Comparison of ENCODE assay signal across 12 mouse cellular contexts in the genomic region with DNA sequence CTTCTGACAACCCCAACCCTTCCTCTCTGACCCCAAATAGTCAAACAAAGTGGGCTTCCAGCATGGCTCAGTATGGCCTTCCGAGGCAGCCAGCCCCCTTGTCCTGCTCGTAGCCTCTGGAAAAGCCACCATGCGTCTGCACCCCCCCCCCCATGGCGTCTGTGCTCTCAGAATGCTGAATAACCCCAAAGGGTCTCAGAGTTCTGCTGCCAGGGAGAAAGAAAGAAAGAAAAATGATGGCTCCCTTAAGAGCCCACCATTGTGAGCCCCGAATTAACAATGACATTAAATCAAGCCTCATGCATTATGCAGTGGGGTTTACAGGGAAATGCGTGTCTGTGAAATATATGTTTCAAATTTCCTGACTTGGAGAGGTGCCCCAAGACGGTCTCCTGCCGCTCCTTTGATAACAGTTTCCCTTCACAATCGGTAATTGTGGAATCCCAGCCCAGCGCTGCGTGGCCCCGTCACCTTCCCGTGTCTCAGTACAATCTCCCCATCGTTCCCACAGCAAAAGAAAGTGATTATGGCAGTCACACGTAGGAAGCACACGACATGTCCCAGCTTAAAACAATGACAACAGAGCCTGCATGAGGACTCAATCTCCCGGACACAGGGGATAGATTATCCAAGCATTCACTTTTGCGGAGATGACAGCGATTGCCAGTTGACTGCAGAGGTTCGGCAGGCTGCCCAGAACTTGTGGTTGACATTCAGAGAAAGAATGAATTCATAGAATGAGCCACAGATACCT. TPM values are rescaled to one million over a fixed set of nuclear protein-coding genes. Genes with fewer than 3 reads are reported as not detected.
DNase-seq lines count a peak whose midpoint lies in the region; TF ChIP-seq lines count a peak whose summit lies in the region.
"Had no signal": no experiment of that assay in that cellular context is flagged by ENCODE, and none has a peak within 500 bp of the region (broad histone marks: within the 10 kb centered on the region; RNA-seq: fewer than 3 reads in every experiment).

No protein-coding gene starts in this region.

- H3K4me3 ChIP-seq in thymus, adult 2 months (ENCODE audit: control insufficient read depth, insufficient read depth, low read length): no peak overlapping the region

- peak; percentile 19 to 24 for DNase-seq in cerebellum, postnatal 36 days
- DNase-seq in cerebellum, adult 11-12 months: no peak
- DNase-seq in right cerebral cortex, adult 2 months (ENCODE audit: low spot score in 2 of 2): peak; percentile 39 to 41
- no peak for DNase-seq in right cerebral cortex, postnatal 25 days
- peak; percentile 72 for DNase-seq in mesoderm, embryonic 11.5 days (ENCODE audit: low read depth, low spot score)
- no peak for DNase-seq in thymus, adult 2 months
- DNase-seq in adrenal gland, postnatal 25 days: no peak
- no peak for DNase-seq in ovary, postnatal 14 days (ENCODE audit: low spot score)

- H3K27ac ChIP-seq in thymus, adult 2 months (ENCODE audit: control insufficient read depth, insufficient read depth, low read length): no peak overlapping the region

- no peaks in the 10 kb centered on the region for H3K27me3 ChIP-seq in thymus, adult 2 months (ENCODE audit: control insufficient read depth, insufficient read depth, low read length)

- peaks cover 5% of the 10 kb centered on the region for H3K4me1 ChIP-seq in thymus, adult 2 months (replicated peaks; ENCODE audit: control insufficient read depth, insufficient read depth, low read length)

- no peak for TF ChIP-seq CTCF in thymus, adult 2 months (IDR thresholded peaks at IDR 0.05; ENCODE audit: borderline replicate concordance, control insufficient read depth, extremely low read depth, insufficient read depth, low read length, poor library complexity)

- 84% methylated on average over 20 of the region's 20 CpGs for WGBS in thymus, adult 2 months

- TF ChIP-seq POLR2A in thymus, adult 2 months (IDR thresholded peaks at IDR 0.05; ENCODE audit: control insufficient read depth, extremely low read depth, insufficient read depth, low read length, poor library complexity): no peak

- no peaks in the 10 kb centered on the region for H3K36me3 ChIP-seq in thymus, adult 2 months (ENCODE audit: control insufficient read depth, insufficient read depth, low read length)

RNA-seq across cellular contexts. Expression of a gene that starts 55.7 kb away (rescaled TPM):
- 11.8 and 16.0 TPM in 2 replicates for polyA plus RNA-seq in thymus, adult 2 months (2012; rRNA removed)
- total RNA-seq in adrenal gland, postnatal 25 days (2021): 0.76 TPM in 1 of 2 replicates, not detected in the other
- total RNA-seq: hematopoietic stem cell, adult 5-6 weeks; liver, adult 2 months had no signal
- polyA plus RNA-seq: activated CD4-positive, CD25-positive, alpha-beta regulatory T cell, adult 4 months; C2C12 had no signal

Comparison
In these comparisons a context has a peak if more than half of its experiments do, and no peak if none do; other contexts are left out.
1. DNase-seq: peak in cerebellum, postnatal 36 days (2 of 2), right cerebral cortex, adult 2 months (2 of 2) and mesoderm, embryonic 11.5 days (single experiment); none in cerebellum, adult 11-12 months (single experiment), right cerebral cortex, postnatal 25 days (single experiment), thymus, adult 2 months (single experiment), adrenal gland, postnatal 25 days (single experiment) and ovary, postnatal 14 days (single experiment).